Mouse (Mus musculus): ENCODE measurements around the gene Vmn2r89.

- TF ChIP-seq CTCF (IDR thresholded peaks at IDR 0.05; ENCODE audit: control insufficient read depth, insufficient read depth, insufficient replicate concordance, low read depth, low read length) (no peak), POLR2A (IDR thresholded peaks at IDR 0.05; ENCODE audit: control insufficient read depth, low read depth, low read length) (no peak)
These were observed 32.0 kb downstream of the Vmn2r89 start for GRCm38 (mm10) chr14:51483671-51484070.

Data from testis, adult 2 months (tissue).